Mouse (Mus musculus): ENCODE results near the gene Efnb2. TPM values are rescaled to one million over a fixed set of nuclear protein-coding genes. Genes with fewer than 3 reads are reported as not detected.

The Efnb2 gene
- total and polyA plus RNA-seq, 3 experiments = 0.12 to 0.19 TPM; not detected in 1

- H3K9ac ChIP-seq (ENCODE audit: control insufficient read depth, low read depth, low read length, poor library complexity, severe bottlenecking) = peak overlapping the region; percentile 99
- H3K36me3 ChIP-seq (ENCODE audit: control insufficient read depth in 1 of 2, insufficient read depth in 2 of 2, low read length in 2 of 2) = peaks cover 0 to 36% of the 10 kb centered on the region in 2 experiments; a peak in 3 of 4 replicates
- DNase-seq (ENCODE audit: low read depth, low spot score) = peak; percentile 68
- peaks cover 0 to 2% of the 10 kb centered on the region in 2 experiments; a peak in 1 of 4 replicates for H3K27me3 ChIP-seq (ENCODE audit: control insufficient read depth in 1 of 2, insufficient read depth in 2 of 2, low read length in 2 of 2)
- peaks cover 5 to 6% of the 10 kb centered on the region in 2 experiments; a peak in 3 of 4 replicates for H3K4me1 ChIP-seq (ENCODE audit: control insufficient read depth in 1 of 2, insufficient read depth in 2 of 2, low read length in 2 of 2)
- H3K9me3 ChIP-seq (replicated peaks; ENCODE audit: insufficient read depth, low read length) = no peaks in the 10 kb centered on the region
- H3K4me3 ChIP-seq (ENCODE audit: control insufficient read depth in 1 of 2, insufficient read depth in 1 of 2, low read depth in 2 of 2, low read length in 2 of 2) = peak overlapping the region; percentile 50 to 97
- peaks cover 52% of the 10 kb centered on the region for H3K79me2 ChIP-seq (ENCODE audit: control insufficient read depth, insufficient read depth, low read length, poor library complexity)
- H3K27ac ChIP-seq (ENCODE audit: control insufficient read depth, low read depth, low read length) = peak overlapping the region; percentile 83
- TF ChIP-seq MEF2A (IDR thresholded peaks at IDR 0.05; ENCODE audit: extremely low read depth, insufficient replicate concordance, low read depth, low read length, poor library complexity, severe bottlenecking) (no peak), UBTF (IDR thresholded peaks at IDR 0.05; ENCODE audit: borderline replicate concordance, insufficient read depth, low read depth, low read length) (no peak), TBP (IDR thresholded peaks at IDR 0.05; ENCODE audit: low read depth, low read length) (no peak), SIN3A (IDR thresholded peaks at IDR 0.05; ENCODE audit: low read length) (no peak; the same call in 1 of the 2 replicates), GATA1 (IDR thresholded peaks at IDR 0.05; ENCODE audit: low read depth, low read length) (no peak), BHLHE40 (IDR thresholded peaks at IDR 0.05; ENCODE audit: borderline replicate concordance, low read depth, low read length) (no peak), ZNF384 (IDR thresholded peaks at IDR 0.05; ENCODE audit: low read depth, low read length) (no peak), HCFC1 (IDR thresholded peaks at IDR 0.05; ENCODE audit: low read depth, low read length) (0 out of 2 replicates have a peak, but pooled peaks have one; percentile 21), E2F4 (IDR thresholded peaks at IDR 0.05; ENCODE audit: borderline replicate concordance, low read depth, low read length) (no peak), POLR2AphosphoS5 (IDR thresholded peaks at IDR 0.05; ENCODE audit: borderline replicate concordance, low read depth, low read length) (no peak), RCOR1 (IDR thresholded peaks at IDR 0.05; ENCODE audit: low read depth, low read length) (no peak), MAZ (IDR thresholded peaks at IDR 0.05; ENCODE audit: low read depth, low read length) (peak; percentile 30; the same call in 1 of the 2 replicates), USF2 (IDR thresholded peaks at IDR 0.05; ENCODE audit: borderline replicate concordance in 1 of 2, insufficient read depth in 1 of 2, low read depth in 1 of 2, low read length in 2 of 2) (no peak), ZKSCAN1 (IDR thresholded peaks at IDR 0.05; ENCODE audit: low read depth, low read length) (no peak), MXI1 (IDR thresholded peaks at IDR 0.05; ENCODE audit: low read depth, low read length) (no peak; the same call in 1 of the 2 replicates), RAD21 (IDR thresholded peaks at IDR 0.05; ENCODE audit: low read depth, low read length) (no peak), TCF12 (IDR thresholded peaks at IDR 0.05; ENCODE audit: low read depth, low read length) (no peak), CHD1 (IDR thresholded peaks at IDR 0.05; ENCODE audit: low read depth, low read length) (peak; percentile 72; the same call in 1 of the 2 replicates), JUND (IDR thresholded peaks at IDR 0.05; ENCODE audit: low read depth, low read length) (no peak), SMC3 (IDR thresholded peaks at IDR 0.05; ENCODE audit: low read depth, low read length) (no peak), CHD2 (IDR thresholded peaks at IDR 0.05; ENCODE audit: low read length) (no peak), KAT2A (conservative IDR thresholded peaks at IDR 0.05; ENCODE audit: low read depth, low read length) (no peak), MYC (IDR thresholded peaks at IDR 0.05; ENCODE audit: low read depth, low read length) (no peak; the same call in 1 of the 2 replicates), USF1 (IDR thresholded peaks at IDR 0.05; ENCODE audit: low read depth, low read length) (peak; percentile 73), NELFE (IDR thresholded peaks at IDR 0.05; ENCODE audit: low read depth, low read length) (no peak), POLR2A (IDR thresholded peaks at IDR 0.05; ENCODE audit: control insufficient read depth in 1 of 2, insufficient read depth in 1 of 2, low read depth in 1 of 2, low read length in 2 of 2, poor library complexity in 1 of 2) (peak in 1 of 2 experiments; percentile 50; a peak in 1 of 4 replicates), EP300 (IDR thresholded peaks at IDR 0.05; ENCODE audit: low read depth in 1 of 2, low read length in 2 of 2) (no peak), CTCF (IDR thresholded peaks at IDR 0.05 in 2 of 3, conservative IDR thresholded peaks at IDR 0.05 in 1 of 3; ENCODE audit: control insufficient read depth in 1 of 3, insufficient read depth in 1 of 3, low read depth in 2 of 3, low read length in 3 of 3, poor library complexity in 1 of 3, severe bottlenecking in 1 of 3) (no peak), ELF1 (IDR thresholded peaks at IDR 0.05; ENCODE audit: low read depth, low read length) (no peak), POLR2AphosphoS2 (IDR thresholded peaks at IDR 0.05; ENCODE audit: low read length) (no peak), ZC3H11A (IDR thresholded peaks at IDR 0.05; ENCODE audit: low read depth, low read length) (no peak), ETS1 (IDR thresholded peaks at IDR 0.05; ENCODE audit: low read depth, low read length) (no peak), TAL1 (IDR thresholded peaks at IDR 0.05; ENCODE audit: low read length) (no peak), ZMIZ1 (IDR thresholded peaks at IDR 0.05; ENCODE audit: low read depth, low read length) (no peak; the same call in 1 of the 2 replicates), GABPA (IDR thresholded peaks at IDR 0.05; ENCODE audit: low read depth, low read length) (no peak), NRF1 (IDR thresholded peaks at IDR 0.05; ENCODE audit: insufficient read depth, low read depth, low read length, poor library complexity, severe bottlenecking) (peak; percentile 57)
Observed at GRCm38 (mm10) chr8:8689454-8690145, 28.6 kb upstream of the Efnb2 start.

All from MEL (cell line).